Mouse (Mus musculus) frontal cortex, postnatal 36 days (tissue): ENCODE measurements around the gene Prnp.

Experiments
- DNase-seq, 2 experiments: peaks; one replicate each; pipeline ENCODE4 v3.0.0; 2022; ENCODE audit warnings: low spot score in 2 of 2

Gene Prnp

DNA sequence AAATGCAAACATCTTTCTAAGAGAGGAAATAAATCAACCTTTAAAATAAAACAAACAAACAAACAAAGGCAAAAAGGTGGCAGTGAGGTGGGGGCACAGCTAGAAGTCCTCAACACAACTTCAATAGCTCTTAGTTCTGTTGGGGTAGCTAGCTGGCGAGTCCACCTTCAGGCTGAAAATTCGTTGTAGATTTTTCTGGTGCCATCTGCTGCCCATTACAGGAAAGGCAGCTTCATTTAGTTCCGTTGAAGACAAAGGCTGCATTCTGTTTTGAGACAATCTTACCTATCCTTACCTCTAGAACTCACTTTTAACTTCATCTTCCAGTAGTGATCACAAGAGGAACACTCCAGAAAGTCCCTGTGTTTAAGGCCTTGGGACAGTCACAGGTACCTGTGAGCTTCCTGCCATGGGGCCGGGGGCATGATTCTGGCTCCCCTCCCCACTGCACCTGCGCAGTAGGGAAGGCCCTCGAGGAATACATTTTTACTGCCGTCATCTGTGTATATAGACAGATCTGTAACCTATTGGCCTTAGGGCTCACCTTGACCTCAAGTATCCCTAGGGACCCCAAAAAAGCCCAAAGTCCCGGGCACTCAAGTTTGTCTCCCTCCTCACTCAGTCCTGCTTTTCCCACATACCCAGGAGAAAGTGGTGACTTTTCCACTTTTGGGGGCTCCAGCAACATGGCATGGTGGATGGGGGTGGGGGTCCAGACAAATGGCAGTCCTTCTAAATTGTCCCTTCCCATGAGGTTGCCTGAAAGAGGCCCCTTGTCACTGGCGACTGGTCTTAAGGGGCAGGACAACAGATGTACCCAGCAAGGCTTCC, 40.3 kb downstream of the Prnp start:
- peak in 1 of 2 experiments; percentile 80 for DNase-seq

DNA sequence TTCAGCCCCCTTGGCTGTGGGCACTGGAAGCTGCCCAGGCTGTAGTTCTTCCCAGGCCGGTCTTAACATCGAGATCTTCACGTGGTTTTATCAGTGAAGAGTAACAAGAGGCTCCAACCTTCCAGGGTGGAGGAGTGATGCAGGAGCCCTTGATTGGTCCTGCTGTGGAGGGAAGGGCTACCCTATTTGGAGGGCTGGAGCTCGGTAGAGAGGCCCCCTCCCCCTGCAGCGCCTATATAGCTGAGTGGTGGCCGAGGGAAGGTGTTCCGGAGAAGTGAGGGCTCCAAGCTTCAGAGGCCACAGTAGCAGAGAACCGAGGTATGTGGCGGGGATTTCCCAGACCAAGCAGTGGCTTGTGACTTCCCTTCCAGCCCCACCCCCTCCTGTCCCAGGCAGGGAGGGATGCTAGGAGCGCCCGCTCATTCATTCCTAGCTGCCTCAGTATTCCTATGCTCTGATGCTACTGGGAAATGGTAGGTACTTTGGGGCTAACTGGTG, 40.9 kb downstream of the Prnp start, which contains the start of gene Prnd:
Prnd (plus strand) TSS at position 264 of the 498 bp plus-strand sequence.
- DNase-seq: no peak

DNA sequence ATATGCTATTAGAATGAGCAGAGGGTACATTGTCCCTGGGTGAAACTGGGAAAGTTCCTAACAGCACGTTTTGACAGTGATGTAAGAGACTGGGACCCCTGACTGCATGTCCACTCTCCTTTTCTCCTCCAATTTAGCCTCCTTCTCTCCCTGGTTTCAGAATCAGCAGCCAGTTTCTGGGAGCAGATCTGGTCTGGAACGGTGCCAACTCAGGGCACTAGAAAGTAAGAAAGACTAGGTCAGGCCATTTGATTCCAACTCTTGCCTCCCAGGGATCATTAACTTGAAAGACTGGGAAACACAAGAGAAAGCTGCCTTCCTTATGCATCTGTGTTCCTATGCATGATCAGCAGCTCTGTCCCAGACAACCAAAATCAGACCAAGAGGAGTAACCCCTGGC, 42.7 kb downstream of the Prnp start:
- DNase-seq: no peak

DNA sequence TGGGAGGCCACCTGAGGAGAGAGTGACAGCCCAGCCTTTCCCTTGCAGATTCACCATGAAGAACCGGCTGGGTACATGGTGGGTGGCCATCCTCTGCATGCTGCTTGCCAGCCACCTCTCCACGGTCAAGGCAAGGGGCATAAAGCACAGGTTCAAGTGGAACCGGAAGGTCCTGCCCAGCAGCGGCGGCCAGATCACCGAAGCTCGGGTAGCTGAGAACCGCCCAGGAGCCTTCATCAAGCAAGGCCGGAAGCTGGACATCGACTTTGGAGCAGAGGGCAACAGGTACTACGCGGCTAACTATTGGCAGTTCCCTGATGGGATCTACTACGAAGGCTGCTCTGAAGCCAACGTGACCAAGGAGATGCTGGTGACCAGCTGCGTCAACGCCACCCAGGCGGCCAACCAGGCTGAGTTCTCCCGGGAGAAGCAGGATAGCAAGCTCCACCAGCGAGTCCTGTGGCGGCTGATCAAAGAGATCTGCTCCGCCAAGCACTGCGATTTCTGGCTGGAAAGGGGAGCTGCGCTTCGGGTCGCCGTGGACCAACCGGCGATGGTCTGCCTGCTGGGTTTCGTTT, 43.3 kb downstream of the Prnp start:
- no peak for DNase-seq

DNA sequence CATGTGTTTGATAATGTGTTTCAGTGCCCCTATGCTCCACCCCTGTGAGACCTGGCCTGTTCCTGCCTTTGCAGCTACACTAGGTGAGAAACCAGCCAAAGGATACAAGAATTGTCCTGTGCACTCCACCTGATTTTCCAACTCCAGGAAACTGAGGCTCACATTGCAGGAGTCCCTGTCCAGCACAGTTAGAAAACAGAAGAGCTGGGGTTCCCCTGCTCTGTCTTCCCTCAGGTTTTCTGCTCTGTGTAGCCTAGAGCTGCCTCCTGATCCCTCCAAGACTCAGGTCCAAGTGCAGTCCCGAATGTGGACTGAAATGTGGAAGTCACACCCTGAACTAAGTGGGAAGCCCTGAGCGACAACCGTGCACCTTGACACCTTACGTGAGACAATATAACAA, 44.0 kb downstream of the Prnp start:
- no peak for DNase-seq

DNA sequence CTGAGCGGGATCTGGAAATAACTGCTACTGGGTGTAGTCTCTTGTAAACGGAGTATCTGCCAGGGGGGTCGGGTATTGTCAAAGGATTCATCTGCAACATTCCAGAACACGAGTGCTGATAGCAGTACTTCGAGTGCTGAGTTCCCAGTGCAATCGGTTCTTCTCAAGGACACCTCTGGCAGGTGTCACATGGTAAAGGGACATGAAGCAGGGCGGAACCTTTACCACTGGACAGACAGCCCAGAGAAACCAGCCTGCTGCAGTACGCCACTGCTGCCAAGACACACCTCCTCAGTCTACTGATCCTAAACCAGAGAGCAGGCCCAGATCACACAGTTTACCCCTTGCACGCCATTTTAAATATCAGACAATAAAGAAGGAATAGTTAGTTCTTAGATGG, 45.1 kb downstream of the Prnp start:
- no peak for DNase-seq

DNA sequence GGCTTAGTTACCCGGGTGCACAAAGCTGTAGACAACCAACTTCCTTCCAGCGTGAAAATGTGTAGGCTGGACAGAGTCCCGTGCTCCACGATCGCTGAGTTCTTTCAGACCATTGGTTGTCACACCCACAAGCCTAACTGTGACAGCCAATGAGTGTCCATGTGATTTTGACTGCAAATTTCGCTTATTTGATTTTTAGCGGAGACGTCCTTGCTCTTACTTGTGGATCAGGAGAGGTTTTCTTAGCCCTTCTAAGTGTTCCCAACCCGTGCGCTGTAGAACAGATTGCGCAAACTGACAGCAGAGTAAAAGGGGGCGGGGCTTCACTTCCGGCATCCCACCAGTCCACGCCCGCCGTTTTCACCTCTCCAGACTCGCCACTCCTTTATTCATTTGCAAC, 45.5 kb downstream of the Prnp start:
- no peak for DNase-seq

DNA sequence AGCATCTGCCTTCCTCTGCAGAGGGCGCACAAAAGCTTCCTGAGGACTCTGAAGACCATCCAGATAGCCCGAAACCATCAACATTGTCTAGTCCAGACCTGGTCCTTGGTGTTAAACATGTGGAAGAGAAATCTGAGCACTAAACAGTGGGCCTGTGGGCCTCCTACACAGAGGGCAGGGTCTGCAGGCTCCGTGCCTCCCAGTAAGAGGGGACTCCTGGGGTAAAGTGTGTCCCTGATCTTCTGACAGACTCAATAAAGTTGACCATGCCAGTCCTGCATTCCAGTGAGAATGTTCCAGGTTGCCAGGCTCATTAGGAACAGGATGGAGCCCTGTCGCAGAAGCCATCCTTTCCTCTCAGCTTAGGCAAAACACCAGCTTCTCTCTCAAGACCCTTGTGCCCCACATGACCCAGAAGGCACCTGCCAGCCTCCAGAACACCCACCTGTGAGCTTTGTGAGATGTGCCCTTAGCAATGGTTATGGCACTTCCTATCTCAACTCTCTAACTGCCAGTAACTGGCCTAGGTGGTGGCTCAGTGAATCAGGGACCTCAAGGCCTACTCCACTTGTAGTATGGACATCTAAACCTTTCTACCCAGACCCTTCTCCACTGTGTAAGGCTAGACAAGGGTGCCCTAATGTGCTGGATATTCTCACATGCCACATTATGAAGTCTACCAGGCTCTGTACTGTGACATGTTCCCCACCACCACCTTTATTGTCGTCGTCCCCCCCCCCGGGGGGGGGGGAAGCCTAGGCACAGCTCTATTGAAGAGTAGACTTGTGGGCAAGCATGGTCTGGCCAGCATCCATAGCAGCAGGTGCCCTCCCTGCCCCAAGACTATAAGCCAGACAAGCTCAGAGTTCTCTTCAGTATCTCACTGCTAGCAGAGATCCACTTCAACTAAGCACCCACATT, 46.9 kb downstream of the Prnp start:
- DNase-seq: no peak

DNA sequence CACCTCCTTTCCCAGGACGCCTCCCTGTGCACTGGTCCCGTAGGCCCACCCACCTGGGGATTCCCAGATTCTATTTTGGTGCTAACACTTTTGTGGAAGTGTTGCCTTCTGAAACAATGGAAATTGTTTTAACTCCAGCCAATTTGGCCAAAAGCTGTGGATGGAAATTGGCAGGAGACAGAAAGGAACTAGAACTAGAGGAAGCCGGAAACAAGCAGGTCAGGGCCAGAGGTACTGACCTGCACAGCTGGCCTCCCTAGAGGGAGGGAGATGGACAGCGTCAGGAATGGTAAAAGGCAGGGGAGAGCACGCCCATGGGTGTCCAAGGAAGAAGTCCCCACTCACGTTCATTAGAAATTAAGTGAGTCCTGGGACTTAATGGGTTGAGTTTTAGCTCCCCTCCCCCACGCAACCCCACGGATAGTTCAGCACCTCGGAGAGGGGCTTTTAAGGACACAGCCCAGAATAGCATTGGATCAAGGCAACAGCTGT, 48.0 kb downstream of the Prnp start:
- DNase-seq: no peak

DNA sequence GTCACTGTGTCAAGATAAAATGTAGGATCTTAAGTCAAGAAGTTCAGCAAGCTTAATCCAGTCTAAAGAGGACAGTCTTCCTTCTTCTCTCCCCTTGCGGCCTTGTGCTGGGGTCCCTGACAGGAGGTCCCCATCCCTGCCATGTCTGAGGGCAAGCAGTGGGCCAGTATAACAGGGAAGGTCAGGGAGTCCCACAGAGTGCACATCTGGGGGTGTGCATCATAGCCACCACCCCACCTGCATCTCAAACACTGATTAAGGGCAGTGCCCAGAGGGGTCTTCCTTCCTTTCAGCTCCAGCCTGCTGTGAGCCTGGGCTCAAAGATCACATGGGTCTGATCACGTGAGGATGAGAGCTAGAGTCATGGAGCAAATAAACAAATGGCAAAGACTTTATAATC, 51.9 kb downstream of the Prnp start:
- no peak for DNase-seq

DNA sequence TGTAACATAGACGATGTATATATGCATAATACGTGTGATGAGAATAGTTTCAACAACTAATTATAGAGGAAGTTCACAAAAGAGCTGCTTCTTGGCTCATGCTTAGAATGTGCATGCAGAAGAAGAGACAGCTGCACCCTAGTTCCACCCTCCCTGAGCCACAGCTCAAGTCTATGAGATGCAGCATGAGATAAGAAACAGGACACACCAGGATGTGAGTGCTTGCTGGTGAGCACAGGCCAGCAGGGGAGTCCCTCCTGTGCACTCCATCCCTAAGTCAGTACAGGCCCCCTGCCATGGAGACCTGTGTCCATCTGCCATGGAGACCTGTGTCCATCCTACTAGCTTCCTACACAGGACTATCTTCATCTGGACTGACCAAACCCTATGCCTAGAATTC, 60.9 kb downstream of the Prnp start:
- no peak for DNase-seq

DNA sequence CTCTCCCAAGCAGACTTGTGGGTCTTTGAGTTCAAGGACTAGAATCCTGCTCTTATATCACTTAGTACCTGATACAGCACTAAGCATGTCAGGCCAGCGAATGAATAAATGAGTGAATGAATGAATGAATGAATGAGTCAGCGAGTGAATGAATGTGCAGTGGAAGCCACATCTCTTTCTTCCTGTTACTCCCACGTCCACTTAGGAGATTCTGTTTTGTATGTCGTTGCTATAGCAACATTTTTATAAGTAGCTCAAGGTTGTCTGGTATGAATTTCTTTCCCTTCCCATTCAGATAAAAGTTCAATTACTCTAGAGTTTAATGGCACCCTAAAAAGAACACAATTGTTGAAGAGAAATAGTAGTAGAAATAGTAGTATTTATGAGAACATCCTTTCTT, 61.4 kb downstream of the Prnp start:
- DNase-seq: no peak

DNA sequence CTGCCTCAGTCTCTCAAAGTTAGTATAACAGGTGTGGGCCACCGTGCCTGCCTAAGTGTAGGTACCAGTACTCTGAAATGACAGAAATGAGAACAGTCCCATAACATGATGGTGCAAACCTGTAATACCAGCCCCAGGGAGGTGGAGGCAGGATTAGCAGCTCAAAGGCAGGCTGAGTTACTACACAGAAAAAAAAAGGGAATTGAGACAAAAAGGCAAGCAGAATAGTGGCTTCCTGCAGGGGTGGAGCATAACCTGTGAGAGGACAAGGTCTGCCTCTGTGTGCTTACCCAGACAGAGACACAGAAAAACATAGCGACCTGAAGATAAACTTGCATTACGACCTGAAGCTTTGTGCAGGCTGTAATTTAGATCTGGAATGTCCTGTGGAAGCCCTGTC, 66.9 kb downstream of the Prnp start:
- DNase-seq: no peak

DNA sequence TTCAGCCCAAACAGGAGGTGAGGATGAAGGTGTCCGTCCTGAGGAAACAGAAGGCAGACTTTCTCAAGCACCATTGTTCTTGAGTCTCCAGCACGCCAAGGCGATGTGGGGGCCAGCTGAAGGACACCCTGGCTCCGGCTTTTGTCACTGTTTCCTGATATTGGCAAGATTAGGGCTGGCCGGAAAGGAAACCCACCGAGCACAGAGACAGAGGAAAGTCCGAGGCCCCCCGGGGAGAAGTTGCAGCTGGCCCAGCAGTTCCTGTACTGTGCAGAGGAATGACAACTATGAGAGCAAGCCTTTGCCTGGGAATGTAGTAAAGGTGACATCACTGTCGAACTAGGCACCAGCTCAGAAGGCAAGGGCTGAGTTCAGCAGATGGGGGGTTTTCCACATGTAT, 71.1 kb downstream of the Prnp start:
- DNase-seq: no peak

DNA sequence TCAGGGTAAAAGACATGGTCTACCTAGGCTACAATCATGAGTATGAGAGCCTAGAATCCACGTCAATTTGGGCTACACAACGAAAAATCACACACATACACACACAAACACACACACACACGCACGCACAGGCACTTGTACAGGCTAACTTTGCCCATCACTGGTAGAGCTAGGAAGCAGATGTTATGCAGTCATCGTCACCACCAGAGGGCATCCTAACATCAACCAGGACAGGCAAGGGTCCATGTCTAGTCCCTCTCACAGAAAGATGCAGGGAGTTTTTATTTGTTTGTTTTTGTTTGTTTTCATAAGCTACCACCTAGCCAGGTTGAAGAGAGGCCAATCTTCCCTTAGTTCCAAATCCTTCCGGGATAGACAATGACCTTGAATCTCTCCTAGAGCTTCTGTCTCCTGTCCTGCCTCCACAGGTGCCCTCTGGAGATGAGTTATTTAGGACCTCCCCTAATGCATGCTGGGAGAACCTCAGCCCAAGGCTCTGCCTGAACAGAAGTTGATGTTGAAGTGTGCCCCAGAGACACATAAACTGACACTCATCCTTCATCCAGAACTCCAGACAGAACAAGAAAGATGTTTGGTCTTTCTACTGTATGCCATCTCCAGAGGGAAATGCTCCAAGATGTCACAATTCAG, 72.9 kb downstream of the Prnp start:
- DNase-seq: peak; percentile 49 to 71

DNA sequence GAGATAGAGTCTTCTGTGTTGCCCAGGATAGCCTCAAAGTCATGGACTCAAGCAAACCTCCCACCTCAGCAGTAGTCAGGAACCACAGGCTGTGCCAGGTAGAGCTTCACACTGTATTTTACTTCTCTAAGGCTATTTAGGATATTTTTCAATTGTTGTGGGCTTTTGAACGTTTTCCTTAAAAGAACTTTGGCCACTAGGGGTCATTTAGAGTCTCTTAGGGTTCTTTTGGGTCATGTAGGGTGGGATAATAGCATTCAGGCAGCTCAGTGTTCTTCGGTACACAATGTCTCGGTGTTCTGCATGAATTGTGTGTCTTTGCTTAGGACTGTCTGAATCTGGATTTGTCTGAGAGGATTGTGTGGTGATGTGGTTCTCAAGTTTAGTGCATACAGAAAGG, 78.2 kb downstream of the Prnp start:
- no peak for DNase-seq
